Mouse (Mus musculus) heart, postnatal 36 days (tissue): Measurements from ENCODE around the gene Isy1. TPM values are rescaled to one million over a fixed set of nuclear protein-coding genes. Genes with fewer than 3 reads are reported as not detected.
A peak's percentile ranks its signal among the peaks of the same experiment; 100 is the strongest.

Experiments
- DNase-seq, 2 experiments: peaks; one replicate each; pipeline ENCODE4 v3.0.0; 2021 to 2022
- intact Hi-C: fragments of 180-260 bp; cut with DNase I; formaldehyde crosslinking; loops from one replicate; pipeline ENCODE4 v1.15.1; 2025
- total RNA-seq, 2 experiments: library from RNA; stranded (reverse); gene quantifications; 2 replicates each; pipeline ENCODE4 v1.2.3; 2021

The Isy1 gene
- total RNA-seq = 10 to 100 TPM; 18.7 to 18.9 TPM

DNA sequence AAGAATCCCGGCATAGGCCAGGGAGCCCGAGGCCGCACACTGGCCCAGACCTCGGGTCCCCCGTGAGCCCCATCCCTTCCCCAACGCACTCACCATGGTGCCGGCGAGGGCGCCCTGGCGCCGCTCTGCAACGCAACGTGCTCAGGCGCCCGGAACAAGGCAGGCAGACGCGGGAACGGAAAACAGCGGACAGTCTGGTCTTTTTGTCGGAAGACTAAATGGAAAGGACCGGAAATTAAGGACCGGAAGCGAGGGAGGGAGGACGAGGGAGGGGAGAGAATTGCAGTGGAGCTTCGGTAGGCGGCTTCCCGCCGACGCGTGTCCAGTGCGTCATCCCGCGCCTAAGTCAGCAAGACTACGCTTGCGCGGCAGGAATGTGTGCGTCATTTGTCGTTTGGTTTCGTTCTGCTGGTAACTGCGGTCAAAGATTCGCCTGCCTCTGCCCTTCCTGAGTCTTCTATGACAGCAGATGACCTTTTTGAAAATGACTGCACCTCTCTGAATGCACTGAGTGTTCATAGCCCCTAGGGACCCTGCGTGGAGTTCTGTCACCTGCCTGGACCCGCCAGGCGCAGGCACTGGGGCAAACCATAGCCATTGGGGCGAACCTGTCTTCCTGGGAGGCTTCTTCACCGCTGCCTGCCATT is at the start of gene Isy1:
TSS of gene Isy1 (minus strand) at position 248 of the 647 bp plus-strand sequence.
- peak; percentile 90 to 92 for DNase-seq
- intact Hi-C loops = loop anchor here (1.0 to 5.0 kb wide), 4 partner anchors 12 to 76 kb away; partner anchors contain the start of gene Copg1

DNA sequence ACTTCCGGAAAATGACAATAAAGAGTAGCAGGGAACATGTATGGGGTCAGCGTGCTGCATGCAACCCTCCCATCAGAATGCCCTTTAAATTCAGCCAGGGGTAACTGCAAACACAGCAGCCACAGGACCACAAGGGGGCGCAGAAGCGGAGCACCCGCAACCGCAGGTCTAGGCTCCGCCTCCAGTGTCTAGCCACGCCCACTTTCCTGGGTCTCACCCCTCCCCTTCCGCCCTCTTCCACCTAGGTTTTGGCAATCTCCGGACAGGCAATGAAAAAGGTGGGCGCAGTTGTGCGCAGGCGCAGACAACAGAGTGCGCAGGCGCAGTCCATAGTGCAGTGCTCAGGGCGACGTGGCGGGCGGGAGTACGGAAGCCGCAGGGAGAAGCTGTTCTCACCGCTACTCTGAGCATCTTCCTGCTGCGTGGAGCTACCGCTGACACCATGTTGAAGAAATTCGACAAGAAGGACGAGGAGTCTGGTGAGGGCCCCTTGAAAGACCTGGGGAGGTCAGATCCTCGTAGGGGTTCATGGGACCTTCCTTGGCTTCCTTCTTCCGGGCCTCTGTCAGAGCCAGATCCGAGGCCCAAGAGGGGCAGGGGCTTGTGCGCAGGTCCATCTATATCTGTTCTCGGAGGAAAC is 49.1 kb upstream of the Isy1 start, which contains the start of gene Copg1:
TSS of gene Copg1 (plus strand) at position 221 of the 640 bp plus-strand sequence.
- intact Hi-C loops = loop anchor here (2.0 to 5.0 kb wide), 5 partner anchors 37 to 187 kb away; partner anchors contain the start of genes Cnbp and Isy1
- DNase-seq = peak; percentile 100

DNA sequence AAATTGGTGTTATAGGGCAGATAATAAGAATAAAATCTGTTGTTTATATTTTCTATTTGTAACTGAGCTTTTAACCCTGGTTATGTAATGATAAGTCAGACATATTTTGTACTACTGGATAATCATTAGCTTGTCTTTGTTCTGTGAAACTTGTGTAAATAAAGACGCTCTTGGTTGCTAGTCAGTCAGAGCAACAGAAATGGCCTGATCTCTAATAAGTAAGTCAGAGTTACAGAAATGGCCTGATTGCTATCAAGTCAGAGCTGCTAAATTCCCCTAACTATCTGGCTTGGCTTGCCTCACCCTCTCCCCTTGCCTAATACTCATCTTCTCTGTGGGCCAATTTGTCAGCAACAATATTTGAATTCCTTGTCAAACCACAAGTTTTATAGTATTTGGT is 48.1 kb upstream of the Isy1 start:
- intact Hi-C loops = loop anchor here (2.0 to 5.0 kb wide), 5 partner anchors 36 to 188 kb away; partner anchors contain the start of genes Cnbp and Isy1
- DNase-seq = no peak

DNA sequence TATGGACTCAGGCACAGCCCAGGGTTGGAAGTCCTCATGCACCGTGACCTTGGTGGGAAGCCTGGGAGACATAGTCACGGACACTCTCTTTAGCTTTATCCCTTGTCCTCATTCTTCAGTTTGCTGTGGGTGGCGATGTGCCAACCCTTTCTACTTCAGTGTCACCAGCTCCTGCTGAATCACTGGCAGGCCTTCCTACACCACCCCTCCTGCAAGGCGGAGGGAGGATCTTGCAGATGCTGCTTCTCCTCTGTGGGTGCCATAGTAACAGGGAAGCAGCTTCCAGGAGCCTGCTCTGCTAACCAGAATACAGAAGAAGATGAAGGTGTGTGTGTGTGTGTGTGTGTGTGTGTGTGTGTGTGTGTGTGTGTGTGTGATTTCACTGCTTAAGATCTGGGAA is 44.2 kb upstream of the Isy1 start:
- intact Hi-C loops = no loop called here
- DNase-seq = no peak

DNA sequence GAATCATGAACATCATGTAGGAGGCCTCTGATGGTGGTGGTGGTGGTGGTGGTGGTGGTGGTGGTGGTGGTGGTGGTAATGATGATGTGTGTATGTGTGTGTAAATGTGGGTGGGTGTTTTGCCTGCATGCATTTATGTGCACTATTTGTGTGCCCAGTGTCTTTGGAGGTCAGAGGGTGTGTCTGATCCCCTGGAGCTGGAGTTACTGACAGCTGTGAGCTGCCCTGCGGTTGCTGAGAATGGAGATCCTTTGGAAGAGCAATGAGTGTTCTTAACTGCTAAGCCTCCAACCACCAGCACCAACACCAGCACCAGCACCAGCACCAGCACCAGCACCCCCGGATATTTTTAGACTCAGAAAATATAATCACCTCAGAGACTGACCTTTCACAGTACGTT is 43.6 kb upstream of the Isy1 start:
- DNase-seq = no peak
- intact Hi-C loops = no loop called here

DNA sequence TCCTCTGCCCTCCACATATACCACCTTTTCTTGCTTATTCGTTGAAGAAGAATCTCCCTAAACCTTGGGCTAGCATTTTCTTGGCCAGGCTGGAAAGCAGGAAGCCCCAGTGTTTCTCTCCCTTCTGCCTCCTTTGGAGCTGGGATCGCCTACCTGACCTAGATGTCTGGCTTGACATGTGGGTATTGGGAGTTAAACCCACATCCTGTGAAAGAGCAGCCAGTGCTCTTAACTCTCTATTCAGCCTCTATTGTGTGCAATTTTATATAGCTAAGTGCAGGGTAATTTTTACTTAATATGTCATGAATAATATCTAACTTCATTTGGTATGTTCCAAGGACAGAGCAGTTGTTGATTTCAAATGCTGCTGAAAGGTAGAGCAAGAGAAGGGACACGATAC is 41.0 kb upstream of the Isy1 start:
- intact Hi-C loops = no loop called here
- DNase-seq = no peak

DNA sequence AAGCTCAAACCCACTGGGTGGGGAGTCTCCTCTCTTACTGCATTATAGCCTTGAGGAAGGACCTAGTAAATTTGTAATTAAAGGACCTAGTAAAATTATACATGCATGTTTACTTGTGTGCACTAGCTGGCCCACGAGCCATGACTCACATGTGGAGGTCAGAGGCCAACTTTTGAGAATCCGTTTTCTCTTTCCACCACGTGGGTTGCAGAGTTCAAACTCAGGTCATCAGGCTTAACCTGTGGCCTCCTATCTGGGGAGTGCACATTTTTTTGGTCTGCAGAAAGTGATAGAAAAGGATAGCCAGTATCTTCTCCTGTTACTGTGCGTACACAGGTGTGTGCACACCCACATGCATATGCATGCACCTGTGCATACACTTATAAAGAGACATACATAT is 40.4 kb upstream of the Isy1 start:
- intact Hi-C loops = no loop called here
- DNase-seq = no peak

DNA sequence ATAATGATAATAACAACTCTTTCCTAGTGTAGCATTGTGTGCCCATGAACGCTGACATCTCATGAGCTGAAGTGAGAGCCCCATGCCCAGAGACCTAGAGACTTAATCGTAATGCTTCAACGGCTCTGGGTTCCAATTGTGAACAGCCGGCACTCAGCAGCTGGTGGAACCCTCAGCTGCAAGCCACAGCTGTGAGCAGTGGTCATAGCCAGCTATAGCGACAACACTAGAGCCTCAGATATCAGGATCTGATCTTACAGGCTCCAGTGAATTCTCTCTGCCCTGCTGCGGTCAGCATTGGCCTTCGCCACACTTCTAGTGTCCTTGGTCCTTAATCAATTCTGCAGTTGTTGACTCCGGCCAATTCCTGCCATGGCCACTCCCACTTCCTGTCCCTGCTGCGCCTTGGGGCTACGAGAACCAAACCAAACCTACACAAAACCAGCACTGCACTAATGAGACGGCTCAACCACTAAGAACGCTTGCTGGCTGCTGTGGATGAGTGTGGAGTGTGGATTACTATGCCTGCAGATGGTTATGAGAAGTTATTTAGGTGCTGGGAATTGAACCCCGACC is 37.6 kb upstream of the Isy1 start:
- DNase-seq = peak; percentile 45 to 54
- intact Hi-C loops = no loop called here

DNA sequence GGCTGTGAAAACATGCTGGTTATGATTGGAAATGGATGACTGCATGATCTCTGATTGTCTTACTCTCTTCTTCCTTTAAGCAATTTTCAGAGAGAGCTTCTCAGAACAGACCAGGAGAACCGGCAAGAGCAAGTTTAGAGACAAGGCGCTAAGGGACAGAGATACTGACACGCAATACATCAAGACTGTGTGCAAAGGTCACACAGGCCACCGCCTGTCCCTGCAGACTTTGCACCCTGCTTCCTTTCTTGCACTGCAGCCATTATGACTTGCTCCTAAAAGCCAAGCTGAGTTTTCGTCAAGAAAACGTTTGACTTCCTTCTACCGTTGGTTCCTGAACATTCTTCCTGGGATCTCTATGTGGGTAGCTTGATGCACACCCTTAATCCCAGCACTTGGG is 37.0 kb upstream of the Isy1 start:
- DNase-seq = no peak
- intact Hi-C loops = no loop called here

DNA sequence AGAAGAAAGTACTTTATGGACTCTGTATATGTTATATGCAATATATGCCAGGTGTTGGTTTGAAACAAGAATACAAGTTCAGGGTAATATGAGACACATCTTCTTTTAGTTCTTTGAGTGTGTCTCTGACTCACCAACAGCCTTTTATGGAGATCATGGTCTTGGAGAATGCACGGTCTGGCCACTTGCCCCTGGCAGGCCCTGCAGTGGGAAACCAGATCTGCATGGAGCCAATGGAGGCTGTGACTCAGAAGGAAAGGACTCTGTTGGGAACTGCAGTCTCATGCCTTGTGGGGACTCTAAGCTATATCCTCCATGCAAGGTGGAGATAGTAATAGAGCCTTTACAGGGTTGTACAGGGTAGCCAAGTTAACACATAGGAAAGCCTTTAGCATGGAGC is 36.5 kb upstream of the Isy1 start:
- intact Hi-C loops = no loop called here

DNA sequence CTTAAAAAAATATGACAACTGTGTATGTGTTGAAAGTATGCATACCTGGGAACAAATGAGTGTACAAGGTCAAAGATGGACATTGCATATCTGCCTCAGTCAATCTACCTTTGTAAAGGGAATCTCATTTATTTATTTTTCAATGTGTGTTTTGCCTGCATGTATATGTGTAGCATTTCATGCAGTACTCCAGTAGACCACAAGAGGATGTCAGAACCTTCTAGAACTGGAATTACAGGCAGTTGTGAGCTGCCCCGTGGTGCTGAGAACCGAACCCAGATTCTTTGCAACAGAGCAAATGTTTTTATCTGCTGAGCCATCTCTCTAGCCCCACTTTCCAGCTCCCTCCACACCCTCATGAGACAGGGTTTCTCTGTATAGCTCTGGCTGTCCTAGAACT is 35.4 kb upstream of the Isy1 start:
- DNase-seq = no peak
- intact Hi-C loops = no loop called here

More for the DNA sequence above, 36.5 kb upstream of the Isy1 start:
- peak; percentile 69 to 70 for DNase-seq

DNA sequence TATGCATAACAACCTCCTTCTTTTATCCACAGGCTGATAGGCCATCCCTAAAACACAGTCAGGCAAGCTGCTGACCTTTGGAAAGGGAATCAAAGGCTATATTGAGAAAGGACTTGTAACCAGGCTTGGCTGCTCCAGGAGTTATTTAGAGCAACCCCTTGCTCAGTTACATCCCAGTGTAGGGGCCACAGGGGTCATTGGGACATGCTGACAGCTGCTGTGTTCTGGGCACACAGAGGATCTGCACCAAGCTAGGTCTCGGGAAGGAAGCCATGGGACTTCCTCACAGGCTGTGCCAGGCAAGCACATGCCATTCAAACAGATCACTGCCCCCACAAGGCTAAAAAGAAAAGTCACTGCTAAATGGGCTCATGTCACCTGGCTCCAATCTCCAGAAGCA is 34.5 kb upstream of the Isy1 start:
- intact Hi-C loops = no loop called here
- peak in 1 of 2 experiments; percentile 24 for DNase-seq

DNA sequence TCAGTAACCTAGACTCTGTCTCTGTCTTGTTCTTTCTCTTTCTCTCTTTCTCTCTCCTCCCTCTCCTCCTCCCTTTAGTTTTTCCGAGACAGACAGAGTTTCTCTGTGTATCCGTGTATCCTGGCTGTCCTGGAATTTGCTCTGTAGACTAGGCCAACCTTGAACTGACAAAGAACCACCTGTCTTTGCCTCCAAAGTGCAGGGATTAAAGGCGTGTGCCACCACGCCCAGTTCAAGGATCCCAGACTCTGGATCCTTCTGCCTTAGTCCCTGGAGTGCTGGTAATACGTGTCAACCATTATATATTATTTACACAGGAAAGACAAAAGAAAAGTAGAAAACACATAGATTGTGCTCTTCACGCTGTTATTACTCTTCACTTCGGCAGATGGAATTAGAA is 32.6 kb upstream of the Isy1 start:
- no peak for DNase-seq
- intact Hi-C loops = no loop called here

DNA sequence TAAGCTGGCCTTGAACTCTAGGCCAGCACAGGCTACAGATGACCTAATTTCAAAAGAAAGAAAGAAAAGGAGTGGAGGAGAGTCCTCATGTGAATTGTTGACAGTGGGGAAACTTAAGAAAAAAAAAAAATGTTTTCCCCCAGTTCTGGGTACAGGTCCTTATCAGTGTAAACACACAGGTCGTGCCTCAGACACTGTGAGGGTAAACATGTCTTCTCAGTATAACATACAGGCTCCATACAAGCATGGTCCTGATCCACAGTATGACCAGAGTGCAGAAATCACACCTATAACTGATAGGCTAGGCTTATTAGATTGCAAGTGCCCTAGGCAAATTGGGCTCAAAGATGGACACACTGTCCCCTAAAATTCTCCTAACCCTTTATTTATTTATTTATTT is 31.8 kb upstream of the Isy1 start:
- intact Hi-C loops = no loop called here
- no peak for DNase-seq

DNA sequence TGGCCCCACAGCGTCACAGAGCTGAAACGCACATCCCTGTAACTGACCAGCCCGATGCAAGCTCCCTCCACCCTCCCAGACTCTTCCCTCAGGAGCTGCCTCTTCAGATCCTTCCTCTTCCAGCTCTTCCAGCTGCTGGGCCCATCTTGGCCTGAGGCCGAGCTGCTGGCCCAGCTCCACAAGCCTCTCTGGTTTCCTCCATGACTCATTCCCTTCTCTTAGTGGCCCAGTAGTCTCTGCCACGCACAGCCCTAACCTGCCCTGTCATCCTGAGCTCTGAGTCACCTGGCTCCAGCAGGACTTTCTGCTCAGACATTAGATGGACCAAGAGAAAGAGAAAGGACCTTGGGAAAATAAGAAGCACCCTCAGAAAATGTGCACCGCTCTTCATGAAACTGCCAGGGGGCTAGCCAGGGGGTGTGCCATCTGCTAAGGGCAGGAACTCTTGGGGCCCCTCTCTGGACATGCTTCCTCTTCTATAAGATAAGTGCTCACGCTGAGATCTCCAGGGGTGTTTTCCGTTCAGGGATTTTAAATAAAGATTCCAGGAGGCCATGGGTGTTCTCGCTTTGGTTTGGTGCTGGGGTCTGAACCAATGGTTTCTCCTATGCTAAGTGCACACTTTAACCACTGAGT is 30.4 kb upstream of the Isy1 start:
- intact Hi-C loops = no loop called here
- peak; percentile 84 to 86 for DNase-seq

DNA sequence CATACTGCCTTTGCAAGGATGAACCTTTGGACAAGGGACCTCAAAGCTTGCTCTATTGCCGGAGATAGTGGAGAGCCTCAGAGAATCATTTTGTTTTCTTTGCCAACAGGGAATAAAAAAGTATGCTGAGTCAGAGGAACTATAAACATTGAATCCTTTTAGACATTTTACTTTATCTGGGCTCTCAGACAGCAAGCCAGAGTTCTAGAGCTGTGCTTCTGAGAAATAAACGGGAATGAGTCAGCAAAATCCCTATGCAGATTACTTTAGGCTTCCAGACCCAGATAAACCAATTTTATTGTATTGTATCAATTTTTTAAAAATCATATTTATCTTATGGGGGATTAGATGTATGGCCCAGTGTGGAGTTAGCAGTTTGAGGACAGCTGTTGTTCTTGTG is 28.7 kb upstream of the Isy1 start:
- intact Hi-C loops = no loop called here

DNA sequence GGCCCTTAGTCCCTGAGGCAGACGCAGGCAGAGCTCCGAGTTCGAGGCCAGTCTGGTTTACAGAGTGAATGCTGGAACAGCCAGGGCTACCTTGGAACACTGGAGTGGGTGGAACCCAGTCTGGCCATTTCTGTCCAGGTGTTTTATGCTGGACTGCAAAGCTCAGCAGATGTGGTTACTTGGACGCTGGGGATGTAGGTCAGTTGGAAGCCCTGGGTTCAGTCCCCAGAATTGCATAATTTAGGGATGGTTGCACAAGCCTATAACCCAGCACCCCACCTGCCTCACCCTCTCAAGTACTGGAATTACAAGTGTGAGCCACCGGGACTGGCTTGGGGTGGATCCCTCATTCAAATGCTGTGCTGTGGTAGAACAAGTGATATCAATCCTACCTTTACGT is 27.6 kb upstream of the Isy1 start:
- DNase-seq = no peak
- intact Hi-C loops = no loop called here

More for the DNA sequence above, 28.7 kb upstream of the Isy1 start:
- DNase-seq = no peak

DNA sequence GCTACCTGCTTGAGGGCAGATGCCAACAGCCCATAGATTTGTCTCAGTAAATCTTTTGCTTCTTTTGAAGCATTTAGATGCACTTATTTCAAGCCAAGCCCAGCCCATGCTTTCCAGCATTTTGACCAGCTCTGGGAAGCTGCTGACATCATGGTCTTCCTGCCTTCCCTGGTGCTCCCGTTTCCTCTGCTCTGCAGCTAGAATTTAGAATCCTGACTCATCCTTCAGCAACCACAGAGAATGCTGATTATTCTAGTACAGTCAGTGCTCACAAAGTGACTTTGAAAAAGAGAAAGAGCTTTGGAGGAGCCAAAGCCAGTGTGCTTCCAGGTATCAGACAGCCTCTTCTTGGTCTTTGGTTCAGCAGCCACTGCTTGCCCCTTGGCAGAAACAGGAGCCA is 18.5 kb upstream of the Isy1 start:
- no peak for DNase-seq
- intact Hi-C loops = no loop called here

DNA sequence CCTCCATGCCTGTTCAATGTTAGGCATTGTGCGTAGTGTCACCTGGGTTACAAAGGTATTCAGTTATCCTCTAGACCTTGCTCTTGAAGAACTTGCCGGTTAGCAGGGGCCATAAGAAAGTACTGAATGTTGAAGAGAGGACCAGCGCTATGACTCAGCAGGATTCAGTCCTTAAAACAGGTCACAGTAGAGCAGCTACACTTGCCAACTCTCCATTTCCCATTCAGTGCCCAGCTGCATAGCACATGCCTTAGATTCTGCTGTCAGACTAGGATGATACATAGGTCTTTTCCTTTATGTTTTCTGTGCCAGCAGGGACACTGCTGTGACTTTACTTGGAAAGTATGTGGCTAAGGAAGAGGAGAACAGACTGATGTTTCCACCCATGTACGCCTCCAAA is 14.8 kb upstream of the Isy1 start:
- DNase-seq = no peak
- intact Hi-C loops = no loop called here

DNA sequence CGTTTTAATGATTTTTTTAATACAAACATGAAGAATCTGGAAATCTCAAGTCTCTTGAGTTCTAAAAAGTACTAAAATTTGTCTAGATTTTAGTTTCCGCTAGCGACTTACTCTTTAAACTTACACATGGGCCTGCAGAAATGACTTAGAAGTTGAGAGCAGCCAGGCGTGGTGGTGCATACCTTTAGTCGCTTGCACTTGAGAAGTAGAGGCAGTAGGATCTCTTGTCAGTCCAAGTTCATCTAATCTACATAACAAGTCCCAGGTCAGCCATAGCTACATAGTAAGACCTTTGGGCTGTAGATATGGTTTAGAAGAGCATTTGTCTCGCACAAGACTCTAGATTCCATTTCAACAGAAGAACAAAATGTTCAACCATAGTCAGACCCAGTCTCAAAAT is 13.3 kb upstream of the Isy1 start:
- DNase-seq = no peak
- intact Hi-C loops = loop anchor here (2.0 kb wide), 2 partner anchors 35 to 41 kb away; partner anchors contain the start of gene Copg1

DNA sequence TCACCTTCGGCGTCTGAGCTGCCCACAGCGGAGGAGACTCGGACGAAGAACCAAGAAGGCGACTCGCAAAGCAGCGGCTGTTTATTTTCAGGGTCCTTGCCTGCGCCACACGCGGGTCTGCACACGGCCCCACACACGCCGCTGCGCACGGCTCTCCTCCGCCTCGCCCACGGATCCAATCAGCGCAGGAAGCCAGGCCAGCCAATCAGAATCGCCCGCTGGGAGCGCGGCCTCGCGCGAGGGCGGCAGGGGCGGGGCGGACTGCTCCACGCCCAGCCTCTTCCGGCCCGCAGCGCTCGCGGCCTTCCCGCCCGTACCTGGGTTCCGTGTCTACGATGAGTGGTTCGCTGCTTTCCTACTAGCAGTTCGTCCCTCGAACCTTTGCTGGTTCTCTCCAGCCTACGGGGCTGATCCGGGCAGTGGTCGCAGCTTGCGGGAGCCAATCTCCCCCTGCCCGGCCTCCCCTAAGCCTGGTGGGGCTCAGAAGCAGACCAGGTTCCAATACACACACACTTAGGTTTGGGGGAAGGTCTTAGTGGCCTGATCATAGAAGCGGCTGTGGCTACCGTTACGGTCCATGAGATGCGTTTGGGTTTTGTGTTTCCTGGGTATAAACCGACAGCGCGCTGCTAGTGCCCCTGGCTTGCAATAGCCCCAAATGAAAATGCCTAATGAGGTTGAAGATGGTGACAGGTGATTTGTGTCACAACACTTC is 12.5 kb upstream of the Isy1 start, which contains the start of gene Cnbp:
TSS of gene Cnbp (minus strand) at position 207 of the 715 bp plus-strand sequence.
- intact Hi-C loops = loop anchor here (1.0 to 2.0 kb wide), 3 partner anchors 12 to 40 kb away; partner anchors contain the start of gene Copg1
- DNase-seq = peak; percentile 96
